Mouse (Mus musculus) gastrocnemius, adult 18-20 months (tissue): ENCODE results near the gene Tmem259. TPM values are rescaled to one million over a fixed set of nuclear protein-coding genes. Genes with fewer than 3 reads are reported as not detected.

Experiments
- DNase-seq: peaks from one replicate; pipeline ENCODE4 v3.0.0; 2021; ENCODE audit warnings: low spot score
- total RNA-seq, 2 experiments: library from RNA; stranded (reverse); gene quantifications; 2 replicates each; pipeline ENCODE4 v1.2.3; 2021

Gene Tmem259
- total RNA-seq, 2 experiments from 2014 or later, result 68.7 to 84.2 TPM

GRCm38 (mm10) chr10:79988506-79989271, 4.6 kb upstream of the Tmem259 start, which contains the start of gene Cnn2:
Gene Cnn2, plus strand, starts transcription at chr10:79988584.
- DNase-seq, result no peak

DNA sequence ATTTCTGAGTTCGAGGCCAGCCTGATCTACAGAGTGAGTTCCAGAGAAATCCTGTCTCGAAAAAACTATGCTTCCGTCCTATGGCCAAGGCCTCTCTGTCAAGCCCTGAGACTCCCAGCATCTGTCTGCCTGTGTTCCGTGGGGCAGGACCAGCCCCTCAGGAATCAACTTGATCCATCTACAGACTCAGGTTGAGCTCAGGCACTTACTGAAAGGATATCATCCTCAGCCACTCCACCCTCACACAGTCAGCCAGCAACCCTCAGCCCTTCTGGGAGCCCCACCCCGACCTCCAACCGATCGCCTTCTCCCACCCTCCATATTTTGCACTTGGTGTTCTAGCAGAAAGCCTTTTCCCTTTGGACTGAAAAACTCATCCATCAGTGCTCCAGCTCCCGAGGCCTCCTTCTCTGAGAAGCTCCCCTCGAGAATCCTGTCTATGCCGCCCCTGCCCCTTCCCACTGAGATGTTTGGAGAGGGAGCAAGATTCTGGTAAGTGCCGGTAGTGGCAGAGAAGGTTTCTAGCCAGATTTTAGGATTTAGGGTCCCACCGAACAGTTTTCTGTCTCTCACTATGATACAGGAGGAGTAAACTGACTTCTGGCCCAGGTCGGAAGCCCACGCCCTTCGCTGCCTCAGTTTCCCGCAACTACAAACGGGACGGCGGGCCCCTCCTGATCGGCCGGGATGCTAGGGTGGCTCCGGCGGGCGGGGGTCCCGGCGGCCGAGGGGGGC, 3.8 kb upstream of the Tmem259 start:
- DNase-seq, result no peak

GRCm38 (mm10) chr10:79986963-79987362, 2.8 kb upstream of the Tmem259 start:
- peak; percentile 86 for DNase-seq

DNA sequence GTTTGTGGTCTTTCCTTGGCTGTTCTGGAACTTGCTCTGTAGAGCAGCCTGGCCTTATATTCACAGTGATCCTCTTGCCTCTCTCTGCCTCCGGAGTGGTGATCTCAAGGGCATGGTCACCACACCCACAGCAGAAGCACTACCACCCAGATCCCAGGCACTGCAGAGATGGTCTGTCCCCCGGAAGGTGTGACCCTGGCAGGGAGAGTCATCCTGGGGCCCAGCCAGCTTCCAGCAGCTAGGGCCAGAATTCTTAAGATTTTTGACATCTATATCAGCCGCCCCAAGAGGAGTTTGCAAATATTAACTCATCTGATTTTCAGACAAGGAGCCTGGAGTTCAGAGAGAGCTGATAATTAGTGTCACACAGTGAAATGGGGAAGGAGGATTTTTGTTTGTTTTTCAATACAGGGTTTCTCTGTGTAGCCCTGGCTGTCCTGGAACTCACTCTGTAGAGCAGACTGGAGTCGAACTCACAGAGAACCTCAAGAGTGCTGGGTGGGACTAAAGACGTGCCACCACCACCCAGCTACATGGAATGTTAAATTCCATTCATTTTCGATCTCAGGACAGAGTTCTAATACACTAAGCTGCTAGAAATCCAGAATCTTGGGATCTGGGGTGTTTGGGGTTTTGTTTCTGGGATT, 2.2 kb upstream of the Tmem259 start:
- peak; percentile 52 for DNase-seq

DNA sequence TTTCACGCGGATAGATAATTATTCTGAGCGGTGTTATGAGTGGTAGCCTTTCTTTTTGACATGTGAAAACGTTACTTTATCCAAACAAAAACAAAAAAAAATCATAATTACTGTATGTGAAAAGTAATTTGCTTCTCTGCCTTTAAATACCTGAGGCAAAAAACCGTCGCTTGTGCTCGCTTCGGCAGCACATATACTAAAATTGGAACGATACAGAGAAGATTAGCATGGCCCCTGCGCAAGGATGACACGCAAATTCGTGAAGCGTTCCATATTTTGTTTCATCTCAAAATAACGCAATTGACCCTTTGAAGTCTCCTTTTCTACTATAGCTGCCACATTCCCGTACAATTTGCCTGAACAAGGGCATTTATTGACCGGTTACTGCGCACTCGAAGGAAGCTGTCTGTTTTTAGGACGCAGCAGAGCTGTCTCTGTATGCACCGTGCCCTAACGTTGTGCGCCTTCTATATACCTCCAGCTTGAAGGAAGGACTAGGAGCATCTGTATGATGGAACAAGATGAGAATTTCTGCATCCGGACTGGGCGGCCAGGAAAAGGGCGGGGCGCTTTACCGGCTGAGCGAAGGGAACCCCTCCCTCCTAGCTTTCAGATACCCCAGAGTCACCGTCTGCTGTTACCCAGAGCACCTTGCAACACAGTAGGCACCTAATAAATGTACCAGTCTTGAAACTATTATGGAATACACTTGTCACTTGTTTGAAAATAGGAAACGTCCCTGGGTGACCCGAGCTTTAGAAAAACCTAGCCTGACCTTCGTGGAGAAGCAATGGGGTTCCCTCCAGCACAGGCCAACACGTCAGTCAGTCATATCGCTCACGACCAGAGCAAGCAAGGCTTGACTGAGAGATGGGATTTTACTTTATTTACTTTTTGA, 1.5 kb upstream of the Tmem259 start:
- DNase-seq, result peak; percentile 62

DNA sequence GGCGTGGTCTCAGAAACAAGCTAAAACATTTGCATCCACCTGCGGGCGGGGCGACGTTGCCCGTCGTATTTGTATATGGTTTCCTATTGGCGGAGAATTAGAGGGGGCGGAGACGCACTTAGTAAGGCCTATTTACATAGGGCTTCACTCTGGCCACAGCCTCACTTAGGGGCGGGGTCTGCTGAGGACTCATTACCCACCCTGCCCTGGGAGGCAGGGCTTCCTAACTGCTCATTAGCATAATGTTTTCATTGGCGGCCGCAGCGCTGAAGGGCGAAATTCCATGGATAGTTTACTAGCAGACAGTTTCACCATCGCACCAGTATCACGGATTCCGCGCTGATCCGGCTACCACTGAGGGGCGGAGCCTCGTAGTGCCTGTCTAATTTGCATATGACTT, 741 bp upstream of the Tmem259 start:
- peak; percentile 98 for DNase-seq

GRCm38 (mm10) chr10:79983670-79984069, 460 bp downstream of the Tmem259 start:
- peak; percentile 73 for DNase-seq

GRCm38 (mm10) chr10:79983205-79983604, 925 bp downstream of the Tmem259 start:
- DNase-seq, result no peak

DNA sequence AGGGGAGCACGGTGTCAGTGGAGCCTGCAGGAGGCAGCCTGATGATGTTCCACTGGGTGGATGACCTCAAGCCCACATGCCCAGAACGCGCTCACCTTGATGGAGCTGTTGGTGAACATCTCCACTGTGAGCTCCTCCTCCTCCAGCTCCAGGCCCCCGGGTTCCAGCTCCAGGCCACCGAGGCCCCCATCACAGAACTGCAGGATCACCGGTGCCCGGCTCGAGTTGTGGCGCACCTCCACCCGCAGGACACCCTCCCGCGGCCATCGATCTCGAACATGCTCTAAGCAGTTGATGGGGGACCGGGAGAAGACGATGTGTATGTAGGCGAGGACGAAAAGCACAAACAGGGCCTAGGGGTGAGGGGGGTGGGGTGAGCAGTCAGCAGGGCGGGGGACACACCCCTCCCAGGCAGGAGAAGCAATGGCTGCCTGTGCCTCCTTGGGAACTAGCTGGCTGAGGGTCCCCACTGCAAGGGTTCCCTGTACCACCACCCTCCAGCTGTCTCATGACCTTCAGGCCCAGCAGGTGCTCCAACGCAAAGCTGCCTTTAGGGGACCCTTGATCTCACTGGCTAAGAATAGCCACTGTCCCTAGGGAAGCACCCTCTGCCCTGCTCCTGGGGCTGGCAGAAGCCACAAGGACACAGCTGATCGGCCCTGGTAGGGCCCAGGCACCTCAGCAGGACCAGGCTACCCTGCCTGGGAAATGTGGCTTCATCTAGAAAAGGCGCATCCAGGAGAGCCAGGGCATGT, 4.6 kb downstream of the Tmem259 start:
- DNase-seq, result peak; percentile 82

- DNase-seq, result no peak
These were observed 6.1 kb downstream of the Tmem259 start for GRCm38 (mm10) chr10:79978061-79978460.

DNA sequence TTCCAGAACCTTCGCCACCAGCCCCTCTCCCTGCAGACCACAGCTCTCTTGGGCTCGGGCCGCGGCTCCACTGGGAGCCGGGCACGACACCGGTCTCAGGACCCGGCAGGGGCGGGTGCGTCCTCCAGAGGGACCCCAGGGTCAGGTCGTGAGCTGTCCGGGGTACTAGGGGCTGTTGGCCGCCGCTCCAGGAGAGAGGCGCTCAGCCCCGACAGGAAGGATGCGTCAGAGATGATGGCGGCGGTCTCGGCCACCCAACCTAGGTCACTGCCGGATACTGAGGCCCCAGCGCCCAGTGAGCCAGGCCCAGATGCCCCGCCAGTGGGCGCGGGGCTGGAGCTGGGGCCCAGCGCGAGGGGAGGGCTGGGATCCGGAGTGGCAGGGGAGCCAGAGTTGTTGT, 6.8 kb downstream of the Tmem259 start:
- no peak for DNase-seq

DNA sequence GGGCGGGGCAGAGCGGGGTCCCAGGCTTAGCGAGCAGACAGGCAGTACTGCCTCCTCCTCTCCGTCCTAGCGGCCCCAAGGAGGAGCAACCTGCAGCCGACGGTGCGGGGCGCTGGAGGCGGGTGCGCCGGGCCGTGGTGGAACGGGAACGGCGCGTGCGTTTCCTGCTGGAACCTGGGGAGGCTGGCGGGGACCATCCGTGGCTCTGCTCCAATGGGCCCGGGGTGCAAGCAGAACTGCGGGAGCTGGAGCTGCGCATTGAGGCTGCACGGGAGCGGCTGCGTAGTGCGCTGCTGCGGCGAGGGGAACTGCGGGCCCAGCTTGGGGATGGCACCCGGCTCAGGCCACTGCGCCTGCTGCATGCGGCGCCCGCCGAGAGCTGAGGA, 7.4 kb downstream of the Tmem259 start:
- DNase-seq, result no peak

DNA sequence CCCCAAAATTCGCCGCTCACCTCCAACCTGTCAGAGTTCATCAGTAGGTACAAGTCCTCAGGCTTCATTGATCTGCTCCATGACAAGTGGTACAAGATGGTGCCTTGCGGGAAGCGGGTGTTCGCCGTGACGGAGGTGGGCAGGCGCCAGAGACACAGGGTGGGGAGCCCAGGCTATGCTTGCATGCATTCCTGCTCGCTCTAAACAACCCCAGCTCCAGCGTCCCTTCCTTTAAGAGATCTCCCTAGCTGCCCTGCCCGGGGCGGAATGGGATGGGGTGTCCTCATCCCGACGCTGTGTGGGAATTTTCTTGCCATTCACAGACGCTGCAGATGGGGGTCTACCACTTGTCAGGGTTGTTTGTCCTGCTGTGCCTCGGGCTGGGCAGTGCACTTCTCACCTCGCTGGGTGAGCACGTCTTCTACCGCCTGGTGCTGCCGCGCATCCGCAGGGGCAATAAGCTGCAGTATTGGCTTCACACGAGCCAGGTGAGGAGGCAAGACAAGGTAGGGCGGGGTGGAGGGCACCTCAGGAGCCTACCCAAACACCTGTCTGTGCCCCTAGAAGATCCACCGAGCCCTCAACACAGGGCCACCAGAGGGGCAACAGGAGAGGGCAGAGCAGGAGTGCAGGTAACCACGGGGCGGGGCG, 7.9 kb downstream of the Tmem259 start:
- DNase-seq, result no peak

DNA sequence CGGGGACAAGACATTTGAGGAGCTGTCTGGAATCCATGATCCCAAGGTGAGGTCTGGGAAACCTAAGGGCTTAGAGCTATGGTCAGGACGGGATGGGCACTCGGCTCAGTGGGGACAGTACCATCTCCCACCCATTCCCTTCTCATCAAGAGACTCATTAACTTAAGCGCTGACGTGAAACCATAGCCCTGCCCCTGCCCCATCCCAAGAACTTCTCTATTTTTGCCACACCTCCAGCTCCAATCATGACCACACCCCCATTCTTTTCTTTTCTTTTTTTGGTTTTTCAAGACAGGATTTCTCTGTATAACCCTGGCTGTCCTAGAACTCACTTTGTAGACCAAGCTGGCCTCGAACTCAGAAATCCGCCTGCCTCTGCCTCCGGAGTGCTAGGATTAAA, 9.5 kb downstream of the Tmem259 start:
- no peak for DNase-seq

- DNase-seq, result no peak
These were observed 10.0 kb downstream of the Tmem259 start for GRCm38 (mm10) chr10:79974087-79974486.

DNA sequence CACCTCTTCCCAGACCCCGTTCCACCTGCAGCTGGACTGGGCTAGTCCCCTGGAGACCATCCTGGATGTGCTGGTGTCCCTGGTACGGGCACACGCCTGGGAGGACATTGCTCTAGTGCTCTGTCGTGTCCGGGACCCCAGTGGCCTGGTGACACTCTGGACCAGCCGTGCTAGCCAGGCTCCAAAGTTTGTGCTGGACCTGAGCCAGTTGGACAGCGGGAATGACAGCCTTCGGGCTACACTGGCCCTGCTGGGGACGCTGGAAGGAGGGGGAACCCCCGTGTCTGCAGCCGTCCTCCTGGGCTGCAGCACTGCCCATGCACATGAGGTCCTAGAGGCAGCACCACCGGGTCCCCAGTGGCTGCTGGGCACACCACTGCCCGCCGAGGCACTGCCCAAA, 11.3 kb downstream of the Tmem259 start:
- DNase-seq, result no peak

DNA sequence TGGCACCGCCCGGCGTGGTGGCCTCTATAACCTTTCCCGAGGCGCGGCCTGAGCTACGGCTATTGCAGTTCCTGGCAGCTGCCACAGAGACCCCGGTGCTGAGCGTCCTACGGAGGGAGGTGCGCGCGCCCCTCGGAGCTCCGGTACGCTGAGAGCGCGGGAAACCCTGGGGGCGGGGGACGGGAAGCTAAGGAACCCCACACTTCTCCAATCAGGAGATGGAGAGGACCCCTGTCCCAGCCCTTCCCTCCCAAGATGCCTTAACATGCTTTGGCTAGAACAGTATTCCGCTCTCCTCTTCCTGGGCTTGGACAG, 13.0 kb downstream of the Tmem259 start:
- no peak for DNase-seq

GRCm38 (mm10) chr10:79970415-79971182, 13.5 kb downstream of the Tmem259 start, which contains the start of gene Grin3b:
Gene Grin3b, plus strand, starts transcription at chr10:79970715.
- no peak for DNase-seq

DNA sequence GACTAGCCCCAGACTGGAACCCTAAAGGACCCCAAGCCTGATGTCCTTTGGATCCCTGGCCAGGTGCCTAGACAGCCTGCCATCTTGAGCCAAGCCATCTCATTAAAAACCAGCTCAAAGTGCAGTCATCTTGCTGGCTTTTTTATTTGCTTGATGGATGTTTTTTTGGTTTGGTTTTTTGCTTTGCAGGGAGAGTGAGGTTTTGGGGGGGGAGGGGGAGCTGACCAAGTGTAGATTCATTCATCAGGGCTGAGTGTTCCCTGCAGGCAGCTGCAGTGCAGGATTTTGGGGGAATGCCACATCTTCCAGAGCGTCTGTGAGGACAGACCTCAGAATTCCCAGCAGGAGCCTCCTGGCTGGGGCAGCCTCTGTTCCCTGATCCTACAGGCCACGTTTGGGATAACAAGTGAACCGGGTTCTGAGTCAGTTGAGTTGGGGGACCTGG, 15.0 kb downstream of the Tmem259 start:
- DNase-seq, result no peak
